Mouse (Mus musculus) bone marrow, adult 2 months (tissue): ENCODE measurements around the gene Pex13. TPM values are rescaled to one million over a fixed set of nuclear protein-coding genes. Genes with fewer than 3 reads are reported as not detected.
A peak's percentile ranks its signal among the peaks of the same experiment; 100 is the strongest.

ENCODE experiments used
- H3K27ac ChIP-seq: fragments of 200-500 bp; 2 replicates; pipeline ENCODE4 v1.5.1; 2012; ENCODE audit warnings: low read depth, mild to moderate bottlenecking, control low read depth, inconsistent platforms, low read length; ENCODE audit not compliant: control insufficient read depth, poor library complexity, insufficient read depth
- H3K4me1 ChIP-seq: fragments of 200-500 bp; 2 replicates; pipeline ENCODE4 v1.6.1; 2011; ENCODE audit warnings: low read length; ENCODE audit not compliant: control insufficient read depth, insufficient read depth
- H3K4me3 ChIP-seq: fragments of 200-500 bp; replicated peaks from 2 replicates; pipeline ENCODE3; 2011; ENCODE audit warnings: mild to moderate bottlenecking, low read depth, low read length, control low read depth; ENCODE audit not compliant: control insufficient read depth
- CTCF ChIP-seq: fragments of 200-500 bp; IDR thresholded peaks from 2 replicates; pipeline ENCODE4 v1.5.1; 2011; ENCODE audit warnings: low read length, control low read depth; ENCODE audit not compliant: control insufficient read depth, insufficient read depth
- POLR2A ChIP-seq: fragments of 200-500 bp; IDR thresholded peaks from 2 replicates; pipeline ENCODE4 v1.6.1; 2011; ENCODE audit warnings: low read depth, mild to moderate bottlenecking, control low read depth, low read length, borderline replicate concordance; ENCODE audit not compliant: control insufficient read depth
- WGBS: fragments of 180-500 bp; shearing (Covaris S2); methylation state at CpG from one replicate; pipeline ENCODE4 v1.1.7; 2018; 5-methylcytosine and 5-hydroxymethylcytosine counted together
- polyA plus RNA-seq: library from polyadenylated mRNA; stranded (reverse); fragments of >200 nt; gene quantifications from 2 replicates; pipeline ENCODE4 v1.2.4, GENCODE M21; 2011; ENCODE audit warnings: low replicate concordance; ENCODE audit not compliant: missing spikeins, insufficient read depth, insufficient read length

Pex13 gene
- 9.6 and 13.8 TPM in 2 replicates for polyA plus RNA-seq

- no peaks in the 10 kb centered on the region; the same call in 1 of the 2 replicates for H3K4me1 ChIP-seq
- TF ChIP-seq POLR2A: peak; percentile 83
- peak; percentile 11; the same call in 1 of the 2 replicates for TF ChIP-seq CTCF
- peak within 1 kb of the TSS; percentile 91 for H3K27ac ChIP-seq
- under 1% methylated on average over 49 of the region's 49 CpGs for WGBS
- peak within 1 kb of the TSS; percentile 94 for H3K4me3 ChIP-seq
These were observed at the start of gene Pex13 for GRCm38 (mm10) chr11:23665798-23666501. TSS of gene Pex13 (minus strand) at chr11:23665959.

- TF ChIP-seq POLR2A (no peak), CTCF (no peak)
- H3K4me3 ChIP-seq: no peak overlapping the region
- WGBS: 86% methylated on average over 3 of the region's 3 CpGs
- H3K27ac ChIP-seq: no peak overlapping the region
- no peaks in the 10 kb centered on the region for H3K4me1 ChIP-seq
These were observed 46.5 kb upstream of the Pex13 start for GRCm38 (mm10) chr11:23712299-23712698.

GRCm38 (mm10) chr11:23704604-23705294 lies 39.0 kb upstream of the Pex13 start:
- Histone ChIP-seq H3K27ac (no peak overlapping the region), H3K4me3 (no peak overlapping the region), H3K4me1 (no peaks in the 10 kb centered on the region)
- TF ChIP-seq CTCF (no peak), POLR2A (no peak)
- WGBS: 81% methylated on average over 7 of the region's 7 CpGs

GRCm38 (mm10) chr11:23701831-23702230 lies 36.1 kb upstream of the Pex13 start:
- H3K27ac ChIP-seq: no peak overlapping the region
- no peaks in the 10 kb centered on the region for H3K4me1 ChIP-seq
- WGBS: 91% methylated on average over 3 of the region's 3 CpGs
- TF ChIP-seq POLR2A: no peak
- no peak for TF ChIP-seq CTCF
- no peak overlapping the region for H3K4me3 ChIP-seq

GRCm38 (mm10) chr11:23699414-23700095 lies 33.8 kb upstream of the Pex13 start:
- Histone ChIP-seq H3K4me3 (no peak overlapping the region), H3K4me1 (no peaks in the 10 kb centered on the region; the same call in 1 of the 2 replicates), H3K27ac (no peak overlapping the region)
- WGBS: 27% methylated on average over 3 of the region's 3 CpGs
- TF ChIP-seq CTCF (no peak), POLR2A (no peak)

- TF ChIP-seq POLR2A (no peak), CTCF (no peak)
- WGBS: 83% methylated on average over 2 of the region's 2 CpGs
- no peak overlapping the region for H3K27ac ChIP-seq
These were observed 32.8 kb upstream of the Pex13 start for GRCm38 (mm10) chr11:23698526-23698925.

GRCm38 (mm10) chr11:23695847-23696246 lies 30.1 kb upstream of the Pex13 start:
- TF ChIP-seq POLR2A (no peak), CTCF (no peak)
- H3K4me1 ChIP-seq: no peaks in the 10 kb centered on the region; the same call in 1 of the 2 replicates
- H3K27ac ChIP-seq: no peak overlapping the region
- H3K4me3 ChIP-seq: no peak overlapping the region

More at GRCm38 (mm10) chr11:23698526-23698925, 32.8 kb upstream of the Pex13 start:
- Histone ChIP-seq H3K4me3 (no peak overlapping the region), H3K4me1 (no peaks in the 10 kb centered on the region; the same call in 1 of the 2 replicates)

GRCm38 (mm10) chr11:23693286-23693685 lies 27.5 kb upstream of the Pex13 start:
- Histone ChIP-seq H3K27ac (no peak overlapping the region), H3K4me1 (no peaks in the 10 kb centered on the region; the same call in 1 of the 2 replicates), H3K4me3 (no peak overlapping the region)
- WGBS: 84% methylated on average over 2 of the region's 2 CpGs
- no peak for TF ChIP-seq POLR2A
